21 mouse cellular contexts compared by ENCODE assay signal in genomic region chr2:84624201-84624600, GRCm38 (mm10). TPM values are rescaled to one million over a fixed set of nuclear protein-coding genes. Genes with fewer than 3 reads are reported as not detected.
A peak's percentile ranks its signal among the peaks of the same experiment; 100 is the strongest.
DNase-seq lines count a peak whose midpoint lies in the region; ATAC-seq and TF ChIP-seq lines count a peak whose summit lies in the region.
"Had no signal": no experiment of that assay in that cellular context is flagged by ENCODE, and none has a peak within 500 bp of the region (broad histone marks: within the 10 kb centered on the region; RNA-seq: fewer than 3 reads in every experiment).

No protein-coding gene starts in this region.

- no peak for TF ChIP-seq CTCF in liver, adult 2 months (IDR thresholded peaks at IDR 0.05; ENCODE audit: low read depth, low read length)
- TF ChIP-seq CTCF in intestine, postnatal 0 days (IDR thresholded peaks at IDR 0.05; ENCODE audit: low read depth), result no peak

- no peaks in the 10 kb centered on the region for H3K9me3 ChIP-seq in intestine, postnatal 0 days (ENCODE audit: control insufficient read depth)
- H3K9me3 ChIP-seq: embryonic facial prominence, embryonic 15.5 days; forebrain, embryonic 13.5 days; midbrain, embryonic 12.5 days; stomach, embryonic 15.5 days had no signal

- H3K79me2 ChIP-seq in liver, adult 2 months (ENCODE audit: control insufficient read depth, insufficient read depth, low read length), result peaks cover 30% of the 10 kb centered on the region; the same call in 1 of the 2 replicates

- ATAC-seq in intestine, postnatal 0 days, result no peak
- ATAC-seq: forebrain, embryonic 13.5 days; hindbrain, embryonic 16.5 days had no signal

- peak; percentile 92 for DNase-seq in heart, adult 11 months
- no peak for DNase-seq in heart, adult 18-20 months
- no peak for DNase-seq in liver, adult 2 months (ENCODE audit: extremely low read depth, low read depth, low spot score)
- no peak for DNase-seq in liver
- DNase-seq in ES-CJ7 (ENCODE audit: low read depth, low spot score), result peak; percentile 16
- no peak for DNase-seq in frontal cortex, adult 2 months (ENCODE audit: extremely low spot score in 1 of 2, low spot score in 1 of 2)
- no peak for DNase-seq in layer of hippocampus, adult 9-11 months
- DNase-seq: adrenal gland, postnatal 14 days; left cerebral cortex, postnatal 4 days; lung, adult 2 months; thymus, postnatal 4 days had no signal

- H3K9ac ChIP-seq in liver, adult 2 months (ENCODE audit: low read depth, low read length), result no peak overlapping the region
- H3K9ac ChIP-seq in intestine, postnatal 0 days (ENCODE audit: low read depth, low read length), result no peak overlapping the region
- H3K9ac ChIP-seq: embryonic facial prominence, embryonic 15.5 days; forebrain, embryonic 13.5 days; midbrain, embryonic 12.5 days; stomach, embryonic 15.5 days had no signal

- H3K27ac ChIP-seq in liver, adult 2 months (replicated peaks; ENCODE audit: insufficient read depth, low read depth, low read length), result peak overlapping the region; percentile 22
- H3K27ac ChIP-seq in intestine, postnatal 0 days (ENCODE audit: low read depth, low read length), result peak overlapping the region; percentile 68
- H3K27ac ChIP-seq: embryonic facial prominence, embryonic 15.5 days; forebrain, embryonic 13.5 days; midbrain, embryonic 12.5 days; stomach, embryonic 15.5 days had no signal

- TF ChIP-seq POLR2A in liver, adult 2 months (IDR thresholded peaks at IDR 0.05; ENCODE audit: extremely low read depth, insufficient read depth, low read length), result no peak

- no peaks in the 10 kb centered on the region for H3K27me3 ChIP-seq in liver, adult 2 months (ENCODE audit: control insufficient read depth, insufficient read depth, low read length)
- H3K27me3 ChIP-seq in intestine, postnatal 0 days (replicated peaks; ENCODE audit: control insufficient read depth, insufficient read depth, low read length), result no peaks in the 10 kb centered on the region
- H3K27me3 ChIP-seq: embryonic facial prominence, embryonic 15.5 days; forebrain, embryonic 13.5 days; midbrain, embryonic 12.5 days; stomach, embryonic 15.5 days had no signal

- peaks cover 29% of the 10 kb centered on the region for H3K36me3 ChIP-seq in liver, adult 2 months (ENCODE audit: control insufficient read depth, insufficient read depth, low read length)
- peaks cover 20% of the 10 kb centered on the region for H3K36me3 ChIP-seq in intestine, postnatal 0 days (ENCODE audit: control insufficient read depth, insufficient read depth)

- H3K4me2 ChIP-seq in intestine, postnatal 0 days (replicated peaks; ENCODE audit: low read depth), result no peak overlapping the region
- H3K4me2 ChIP-seq: embryonic facial prominence, embryonic 15.5 days; forebrain, embryonic 13.5 days; heart, embryonic 11.5 days; midbrain, embryonic 12.5 days; stomach, embryonic 15.5 days had no signal

- peaks cover 25% of the 10 kb centered on the region for H3K4me1 ChIP-seq in liver, adult 2 months (ENCODE audit: control insufficient read depth, insufficient read depth, low read length)
- H3K4me1 ChIP-seq in intestine, postnatal 0 days (replicated peaks; ENCODE audit: control insufficient read depth, insufficient read depth, low read length), result peaks cover 21% of the 10 kb centered on the region
- H3K4me1 ChIP-seq: forebrain, embryonic 13.5 days; midbrain, embryonic 12.5 days had no signal

- no peak overlapping the region for H3K4me3 ChIP-seq in liver, adult 2 months (ENCODE audit: insufficient read depth, low read depth, low read length)
- no peak overlapping the region for H3K4me3 ChIP-seq in intestine, postnatal 0 days (ENCODE audit: low read depth, low read length)
- H3K4me3 ChIP-seq: embryonic facial prominence, embryonic 15.5 days; forebrain, embryonic 13.5 days; midbrain, embryonic 12.5 days; stomach, embryonic 15.5 days had no signal

- WGBS in liver, adult 2 months, result 90% methylated on average over 17 of the region's 17 CpGs
- WGBS in intestine, postnatal 0 days, result 87% methylated on average over 17 of the region's 17 CpGs

RNA-seq across cellular contexts. Expression of gene Ctnnd1, which starts 26.4 kb away (rescaled TPM):
- 10 to 100 TPM; 53.6 to 63.9 TPM for total RNA-seq in heart, adult 18-20 months (2021)
- total RNA-seq in liver, adult 2 months (2014; rRNA removed), result 47.4 and 53.2 TPM in 2 replicates
- 29.7 and 31.4 TPM in 2 replicates for polyA plus RNA-seq in liver, adult 2 months (2012; rRNA removed)
- polyA plus RNA-seq in intestine, postnatal 0 days (2015; fragmentation: Nextera tagmentation; extraction: Ambion mirVana), result 45.4 and 46.1 TPM in 2 replicates
- polyA plus RNA-seq in frontal cortex, adult 2 months (2012; rRNA removed), result 42.1 and 45.8 TPM in 2 replicates

RNA-seq across cellular contexts. Expression of gene Btbd18, which starts 34.7 kb away (rescaled TPM):
- total RNA-seq in heart, adult 18-20 months (2021), result not detected
- 0.07 TPM in 1 of 2 replicates, not detected in the other for total RNA-seq in liver, adult 2 months (2014; rRNA removed)
- not detected in 2 replicates for polyA plus RNA-seq in liver, adult 2 months (2012; rRNA removed)
- 0.07 TPM in 1 of 2 replicates, not detected in the other for polyA plus RNA-seq in intestine, postnatal 0 days (2015; fragmentation: Nextera tagmentation; extraction: Ambion mirVana)
- polyA plus RNA-seq in frontal cortex, adult 2 months (2012; rRNA removed), result not detected in 2 replicates
- total RNA-seq: adrenal gland, postnatal 14 days; gastrocnemius, adult 18-20 months; layer of hippocampus, postnatal 14 days; left cerebral cortex, postnatal 4 days had no signal
- polyA plus RNA-seq: cortical plate, adult 2 months had no signal

RNA-seq across cellular contexts. Expression of gene Selenoh, which starts 46.4 kb away (rescaled TPM):
- 10 to 100 TPM; 22.7 to 29.2 TPM for total RNA-seq in heart, adult 18-20 months (2021)
- 19.2 and 27.3 TPM in 2 replicates for total RNA-seq in liver, adult 2 months (2014; rRNA removed)
- 18.8 and 19.6 TPM in 2 replicates for polyA plus RNA-seq in liver, adult 2 months (2012; rRNA removed)
- polyA plus RNA-seq in intestine, postnatal 0 days (2015; fragmentation: Nextera tagmentation; extraction: Ambion mirVana), result 83.4 and 90.7 TPM in 2 replicates
- polyA plus RNA-seq in frontal cortex, adult 2 months (2012; rRNA removed), result 54.9 and 56.1 TPM in 2 replicates

RNA-seq across cellular contexts. Expression of gene Gm28635, which starts 53.6 kb away (rescaled TPM):
- total RNA-seq in heart, adult 18-20 months (2021), result 10 to 100 TPM in 1 of 2 experiments, 1 to 10 TPM in 1; 5.4 to 10.0 TPM
- not detected in 2 replicates for total RNA-seq in liver, adult 2 months (2014; rRNA removed)
- polyA plus RNA-seq in liver, adult 2 months (2012; rRNA removed), result not detected in 2 replicates
- polyA plus RNA-seq in intestine, postnatal 0 days (2015; fragmentation: Nextera tagmentation; extraction: Ambion mirVana), result not detected in 2 replicates
- polyA plus RNA-seq in frontal cortex, adult 2 months (2012; rRNA removed), result not detected in 2 replicates
- total RNA-seq: adrenal gland, postnatal 14 days had no signal
- polyA plus RNA-seq: cortical plate, adult 2 months; embryonic facial prominence, embryonic 15.5 days; forebrain, embryonic 13.5 days; heart, embryonic 11.5 days; hindbrain, embryonic 16.5 days; lung, adult 2 months; midbrain, embryonic 12.5 days; stomach, embryonic 15.5 days had no signal

RNA-seq across cellular contexts. Expression of gene Med19, which starts 54.0 kb away (rescaled TPM):
- 10 to 100 TPM; 14.7 to 15.2 TPM for total RNA-seq in heart, adult 18-20 months (2021)
- total RNA-seq in liver, adult 2 months (2014; rRNA removed), result 7.9 and 9.3 TPM in 2 replicates
- 5.5 and 5.6 TPM in 2 replicates for polyA plus RNA-seq in liver, adult 2 months (2012; rRNA removed)
- 20.6 and 21.0 TPM in 2 replicates for polyA plus RNA-seq in intestine, postnatal 0 days (2015; fragmentation: Nextera tagmentation; extraction: Ambion mirVana)
- 27.7 and 31.7 TPM in 2 replicates for polyA plus RNA-seq in frontal cortex, adult 2 months (2012; rRNA removed)

Comparison
In these comparisons a context has a peak if more than half of its experiments do, and no peak if none do; other contexts are left out.
1. DNase-seq: peak in heart, adult 11 months (single experiment) and ES-CJ7 (single experiment); none in heart, adult 18-20 months (0 of 2), liver, adult 2 months (single experiment), liver (single experiment), frontal cortex, adult 2 months (0 of 2) and layer of hippocampus, adult 9-11 months (single experiment).